Mouse (Mus musculus) lung, postnatal 0 days (tissue): Measurements from ENCODE around the gene Gm21992.

ENCODE experiments used
- CTCF ChIP-seq: IDR thresholded peaks from 2 replicates; pipeline ENCODE4 v1.5.1; 2016; ENCODE audit warnings: antibody characterized with exemption, mild to moderate bottlenecking
- EP300 ChIP-seq: IDR thresholded peaks from 2 replicates; pipeline ENCODE4 v1.6.1; 2016; ENCODE audit warnings: antibody characterized with exemption, mild to moderate bottlenecking, control low read depth

DNA sequence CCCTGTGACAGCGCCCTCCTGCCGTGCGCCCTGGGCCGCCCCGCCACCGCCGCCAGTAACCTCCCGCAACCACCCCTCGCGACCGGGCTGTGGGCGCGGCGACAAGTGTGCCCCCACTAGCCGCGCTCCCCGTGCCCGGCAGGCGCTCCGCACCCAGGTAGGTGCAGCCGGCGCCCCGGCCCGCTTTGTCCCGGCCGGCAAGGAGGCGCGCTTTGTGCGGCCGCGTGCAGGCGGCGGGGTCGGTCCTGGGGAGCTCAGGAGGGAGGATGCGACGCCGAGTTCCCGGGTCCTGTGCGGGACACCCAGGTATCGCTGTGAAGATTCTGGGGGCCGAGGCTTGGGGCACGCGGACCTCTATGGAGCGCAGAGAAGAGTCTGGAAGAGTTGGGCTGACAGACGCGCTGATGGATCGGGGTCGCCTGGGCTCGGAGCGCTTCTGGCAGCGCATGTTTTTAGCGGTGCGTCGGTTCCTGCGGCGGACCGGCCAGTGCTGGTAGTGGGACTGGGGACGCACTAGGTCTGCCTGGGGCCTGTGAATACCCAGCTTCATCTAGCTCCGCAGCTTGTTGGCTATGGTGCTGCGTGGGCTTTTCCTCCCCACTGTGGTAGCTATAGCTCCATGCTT is 99.1 kb downstream of the Gm21992 start:
- TF ChIP-seq CTCF (no peak), EP300 (no peak)
